Mouse (Mus musculus): ENCODE measurements around the gene Srebf2.

- TF ChIP-seq CTCF (IDR thresholded peaks at IDR 0.05; ENCODE audit: control insufficient read depth, insufficient read depth, insufficient read length) (no peak), USF1 (IDR thresholded peaks at IDR 0.05; ENCODE audit: low read depth) (no peak), MAX (IDR thresholded peaks at IDR 0.05) (no peak)
Measured at GRCm38 (mm10) chr15:82206365-82207104, 59.6 kb downstream of the Srebf2 start.

Measured in C2C12 (cell line).